Mouse (Mus musculus) MEL (cell line): ENCODE data around the gene Immp2l.

Experiments
- CHD2 ChIP-seq: IDR thresholded peaks from 2 replicates; pipeline ENCODE4 v1.6.1; 2011; ENCODE audit warnings: low read length, improper control_type of control experiment
- CTCF ChIP-seq, 3 experiments: IDR thresholded peaks in 2 of 3; conservative IDR thresholded peaks in 1 of 3; 2 replicates each; pipeline ENCODE4 v1.5.1; 2011 to 2012; ENCODE audit warnings: low read length in 3 of 3, low read depth in 2 of 3, mild to moderate bottlenecking in 2 of 3, improper control_type of control experiment in 1 of 3, inconsistent platforms in 1 of 3, mixed read lengths in 1 of 3, moderate library complexity in 1 of 3; ENCODE audit not compliant: control insufficient read depth in 1 of 3, insufficient read depth in 1 of 3, poor library complexity in 1 of 3, severe bottlenecking in 1 of 3
- E2F4 ChIP-seq: IDR thresholded peaks from 2 replicates; pipeline ENCODE4 v1.6.1; 2011; ENCODE audit warnings: low read depth, low read length, improper control_type of control experiment, borderline replicate concordance
- ELF1 ChIP-seq: IDR thresholded peaks from 2 replicates; pipeline ENCODE4 v1.6.1; 2014; ENCODE audit warnings: low read depth, mild to moderate bottlenecking, inconsistent platforms, low read length, improper control_type of control experiment, moderate library complexity
- GATA1 ChIP-seq: IDR thresholded peaks from 2 replicates; pipeline ENCODE4 v1.6.1; 2011; ENCODE audit warnings: low read depth, low read length, improper control_type of control experiment
- MAFK ChIP-seq: IDR thresholded peaks from 2 replicates; pipeline ENCODE4 v1.6.1; 2011; ENCODE audit warnings: low read depth, mild to moderate bottlenecking, low read length, improper control_type of control experiment, borderline replicate concordance
- MAZ ChIP-seq: IDR thresholded peaks from 2 replicates; pipeline ENCODE4 v1.6.1; 2012; ENCODE audit warnings: low read depth, mild to moderate bottlenecking, inconsistent platforms, low read length, improper control_type of control experiment
- MYC ChIP-seq: IDR thresholded peaks from 2 replicates; pipeline ENCODE4 v1.6.1; 2011; ENCODE audit warnings: low read depth, mild to moderate bottlenecking, low read length, improper control_type of control experiment, moderate library complexity
- NRF1 ChIP-seq: IDR thresholded peaks from 2 replicates; pipeline ENCODE4 v1.6.1; 2014; ENCODE audit warnings: low read depth, mild to moderate bottlenecking, inconsistent platforms, low read length, improper control_type of control experiment, moderate library complexity; ENCODE audit not compliant: poor library complexity, insufficient read depth, severe bottlenecking
- POLR2A ChIP-seq, 2 experiments: IDR thresholded peaks; 2 replicates each; pipeline ENCODE4 v1.6.1; 2011 to 2012; ENCODE audit warnings: low read length in 2 of 2, mild to moderate bottlenecking in 2 of 2, control low read depth in 1 of 2, improper control_type of control experiment in 1 of 2, low read depth in 1 of 2, moderate library complexity in 1 of 2; ENCODE audit not compliant: control insufficient read depth in 1 of 2, insufficient read depth in 1 of 2, poor library complexity in 1 of 2
- TCF12 ChIP-seq: IDR thresholded peaks from 2 replicates; pipeline ENCODE4 v1.6.1; 2014; ENCODE audit warnings: low read depth, mild to moderate bottlenecking, inconsistent platforms, low read length, improper control_type of control experiment, moderate library complexity
- UBTF ChIP-seq: IDR thresholded peaks from 2 replicates; pipeline ENCODE4 v1.6.1; 2012; ENCODE audit warnings: low read depth, mild to moderate bottlenecking, inconsistent platforms, low read length, improper control_type of control experiment, moderate library complexity, borderline replicate concordance; ENCODE audit not compliant: insufficient read depth
- ZC3H11A ChIP-seq: IDR thresholded peaks from 2 replicates; pipeline ENCODE4 v1.6.1; 2012; ENCODE audit warnings: low read depth, mild to moderate bottlenecking, inconsistent platforms, low read length, improper control_type of control experiment

DNA sequence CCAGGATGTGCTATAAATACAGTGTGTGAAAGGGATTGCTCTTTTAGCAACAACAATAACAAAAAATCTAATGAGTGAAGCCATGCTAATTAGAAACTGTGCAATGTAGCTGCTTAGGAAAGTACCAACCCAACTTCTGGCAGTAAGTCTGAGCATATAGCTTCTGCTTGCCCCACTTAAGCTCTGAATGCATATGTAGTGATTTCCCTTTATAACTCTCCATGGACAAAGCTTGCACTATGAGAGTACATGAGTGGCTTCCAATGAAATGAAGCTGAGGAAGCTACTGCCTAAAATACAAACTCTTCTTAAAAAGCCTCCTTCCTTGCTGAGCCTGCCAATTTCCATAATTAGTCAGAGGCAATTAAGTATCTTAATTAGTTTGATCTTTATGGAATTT lies 370.3 kb downstream of the Immp2l start:
- TF ChIP-seq ZC3H11A (no peak), E2F4 (no peak), MAFK (no peak), UBTF (no peak), CTCF (IDR thresholded peaks at IDR 0.05 in 2 of 3, conservative IDR thresholded peaks at IDR 0.05 in 1 of 3; ENCODE audit: control insufficient read depth in 1 of 3, insufficient read depth in 1 of 3, low read depth in 2 of 3, low read length in 3 of 3, poor library complexity in 1 of 3, severe bottlenecking in 1 of 3) (no peak), POLR2A (IDR thresholded peaks at IDR 0.05; ENCODE audit: control insufficient read depth in 1 of 2, insufficient read depth in 1 of 2, low read depth in 1 of 2, low read length in 2 of 2, poor library complexity in 1 of 2) (no peak), TCF12 (no peak), MAZ (no peak), GATA1 (no peak), NRF1 (no peak), CHD2 (no peak), MYC (no peak), ELF1 (no peak)
